Mouse (Mus musculus): Measurements from ENCODE around the gene Scgb1c1.

Gene Scgb1c1

DNA sequence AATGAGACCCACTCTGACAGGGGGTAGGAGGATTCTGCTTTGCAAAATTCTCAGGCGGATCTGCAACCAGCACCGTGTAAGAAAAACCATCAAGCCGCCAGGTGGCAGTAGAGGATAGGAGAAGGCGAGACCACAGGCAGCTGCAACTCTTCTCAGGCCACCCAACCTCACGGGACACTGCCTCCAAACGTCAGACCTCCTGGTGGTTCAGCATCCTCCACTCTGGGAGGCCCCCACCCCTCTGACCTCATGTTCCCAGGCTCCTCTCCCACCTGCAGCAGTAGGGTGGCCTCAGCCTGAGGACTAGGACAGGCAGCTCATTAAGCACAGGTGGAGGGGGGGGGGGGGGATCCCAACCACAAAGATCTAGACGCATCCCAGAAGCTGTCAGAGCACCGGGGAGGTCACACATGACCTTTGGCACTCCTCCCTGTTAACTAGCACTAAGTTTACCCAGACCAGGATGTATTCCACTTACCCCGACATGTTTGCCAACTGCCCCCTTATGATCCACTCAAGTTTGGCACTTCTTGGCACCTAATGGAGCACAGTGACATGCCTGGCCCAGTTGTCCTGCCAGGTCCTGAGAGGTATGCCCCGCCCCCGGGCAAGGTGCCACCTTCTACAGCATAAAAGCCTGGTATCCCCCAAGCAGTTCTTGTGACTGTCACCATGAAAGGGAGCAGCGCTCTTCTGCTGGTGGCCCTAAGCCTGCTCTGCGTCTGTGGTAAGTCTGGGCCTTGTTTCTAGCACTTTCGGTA, at the start of gene Scgb1c1:
Gene Scgb1c1 (plus strand): TSS at position 643 of the 761 bp plus-strand sequence.
- DNase-seq (ENCODE audit: low spot score in 2 of 2), result peak; percentile 91 to 92

GRCm38 (mm10) chr7:140797619-140798018, 47.7 kb upstream of the Scgb1c1 start:
- no peak for DNase-seq (ENCODE audit: low spot score in 2 of 2)

GRCm38 (mm10) chr7:140798212-140798611, 47.1 kb upstream of the Scgb1c1 start:
- DNase-seq (ENCODE audit: low spot score in 2 of 2), result no peak

DNA sequence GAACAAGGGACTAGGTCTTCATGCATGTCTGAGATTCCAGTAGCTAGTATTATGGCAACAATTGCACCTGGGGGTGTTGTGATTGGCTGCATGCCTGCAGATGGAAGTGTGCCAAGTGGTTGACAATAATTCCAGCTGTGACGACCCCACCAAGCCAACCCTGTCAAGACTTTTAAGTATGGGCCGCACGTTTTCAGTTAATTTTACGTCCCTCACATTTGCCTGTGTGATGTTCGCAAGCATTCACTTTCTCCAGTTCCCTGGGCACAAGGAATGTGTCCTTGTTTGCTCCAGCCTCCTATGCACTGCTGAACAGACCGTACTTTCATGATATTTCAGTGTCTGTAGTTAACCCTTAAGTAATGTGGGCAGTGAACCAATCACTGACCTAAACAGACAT, 42.7 kb upstream of the Scgb1c1 start:
- DNase-seq (ENCODE audit: low spot score in 2 of 2), result no peak

DNA sequence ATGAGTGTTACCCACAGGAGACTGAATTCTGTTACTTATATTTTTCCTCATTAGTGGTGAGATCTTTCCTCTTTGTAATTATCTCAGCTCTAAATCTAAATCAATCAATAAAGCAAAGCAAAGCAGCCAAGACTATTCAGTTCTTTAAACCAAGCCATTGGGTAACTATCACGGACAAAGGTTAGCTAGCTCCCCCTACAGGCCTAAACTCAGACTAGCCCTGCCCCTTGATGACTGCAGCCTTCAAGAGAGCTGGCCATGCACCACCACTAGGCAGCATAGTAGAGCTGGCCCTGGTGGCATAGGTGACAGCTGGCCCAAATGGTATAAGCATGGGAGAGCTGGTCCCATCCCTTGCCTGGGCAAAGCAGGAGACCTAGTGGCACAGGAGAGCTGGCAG, 39.6 kb upstream of the Scgb1c1 start:
- DNase-seq (ENCODE audit: low spot score in 2 of 2), result peak; percentile 51 to 75

DNA sequence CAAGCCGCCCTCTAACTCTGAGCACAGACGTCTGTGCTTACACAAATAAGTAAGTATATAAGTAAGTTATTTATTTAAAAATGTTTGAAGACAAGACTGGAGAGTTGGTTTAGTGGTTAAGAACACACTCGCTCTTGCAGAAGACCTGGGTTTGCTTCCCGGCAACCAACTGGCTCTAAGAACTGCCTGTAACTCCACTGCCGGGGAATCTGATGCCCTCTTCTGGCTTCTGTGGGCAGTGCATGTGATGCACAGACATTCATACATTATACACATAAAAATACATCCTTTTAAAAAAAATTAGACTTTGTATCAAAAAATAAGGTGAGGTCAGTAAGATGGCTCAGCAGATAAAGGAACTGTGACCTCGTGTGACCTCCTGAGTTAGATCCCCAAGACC, 34.9 kb upstream of the Scgb1c1 start:
- DNase-seq (ENCODE audit: low spot score in 2 of 2), result no peak

DNA sequence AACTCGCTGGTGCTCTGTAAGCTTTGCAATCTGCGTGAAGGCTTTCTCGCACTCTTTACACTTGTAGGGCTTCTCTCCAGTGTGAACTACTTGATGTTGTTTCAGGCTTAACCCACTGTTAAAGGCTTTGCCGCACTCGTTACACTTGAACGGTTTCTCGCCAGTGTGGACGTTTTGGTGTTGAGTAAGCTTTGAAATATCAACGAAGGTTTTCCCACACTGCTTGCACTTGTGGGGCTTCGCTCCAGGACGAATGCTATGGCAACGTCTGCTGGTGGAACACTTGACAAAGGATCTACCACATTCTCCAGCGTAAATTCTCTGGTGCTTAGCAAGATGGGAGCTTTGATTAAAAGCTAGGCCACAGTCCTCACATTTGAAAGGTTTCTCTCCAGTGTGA, 33.6 kb upstream of the Scgb1c1 start:
- DNase-seq (ENCODE audit: low spot score in 2 of 2), result peak in 1 of 2 experiments; percentile 51

- DNase-seq (ENCODE audit: low spot score in 2 of 2), result no peak
Measured at GRCm38 (mm10) chr7:140812850-140813249, 32.5 kb upstream of the Scgb1c1 start.

- no peak for DNase-seq (ENCODE audit: low spot score in 2 of 2)
Measured at GRCm38 (mm10) chr7:140820173-140820572, 25.2 kb upstream of the Scgb1c1 start.

- DNase-seq (ENCODE audit: low spot score in 2 of 2), result no peak
Measured at GRCm38 (mm10) chr7:140821305-140821652, 24.1 kb upstream of the Scgb1c1 start.

DNA sequence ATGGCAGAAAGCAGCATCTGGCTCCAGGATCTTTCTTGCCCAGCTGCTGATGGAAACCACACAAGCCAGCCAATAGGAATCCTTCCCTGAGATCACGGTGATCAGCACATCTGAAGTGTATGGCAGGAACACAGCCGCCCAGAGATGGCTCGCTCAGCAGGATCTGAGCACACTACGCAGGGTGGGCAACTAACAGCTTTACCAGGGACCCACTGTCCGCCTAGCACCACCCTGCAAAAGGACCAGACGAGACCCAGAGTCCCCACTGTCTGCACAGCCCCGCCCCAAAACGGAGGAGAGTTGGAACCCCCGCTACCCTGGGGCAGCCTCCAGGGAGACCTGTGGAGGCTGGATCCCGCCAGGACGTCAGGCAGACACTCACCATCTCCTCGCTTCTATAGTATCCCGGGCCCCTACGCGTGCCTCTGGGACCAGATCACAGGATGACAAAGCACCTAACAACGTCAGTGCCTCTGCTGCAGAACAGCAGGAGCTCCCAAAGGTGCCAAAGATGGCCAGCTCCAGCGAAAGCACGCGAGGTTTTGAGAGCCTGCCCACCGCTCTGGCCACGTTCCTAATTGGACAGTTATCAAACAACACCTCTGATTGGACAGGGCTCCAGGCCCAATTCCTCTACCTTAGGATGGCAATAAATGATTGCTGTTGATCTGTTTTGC, 23.6 kb upstream of the Scgb1c1 start, which contains the start of gene Zfp941:
Gene Zfp941 (minus strand): TSS at position 526 of the 677 bp plus-strand sequence.
- peak; percentile 63 to 82 for DNase-seq (ENCODE audit: low spot score in 2 of 2)

DNA sequence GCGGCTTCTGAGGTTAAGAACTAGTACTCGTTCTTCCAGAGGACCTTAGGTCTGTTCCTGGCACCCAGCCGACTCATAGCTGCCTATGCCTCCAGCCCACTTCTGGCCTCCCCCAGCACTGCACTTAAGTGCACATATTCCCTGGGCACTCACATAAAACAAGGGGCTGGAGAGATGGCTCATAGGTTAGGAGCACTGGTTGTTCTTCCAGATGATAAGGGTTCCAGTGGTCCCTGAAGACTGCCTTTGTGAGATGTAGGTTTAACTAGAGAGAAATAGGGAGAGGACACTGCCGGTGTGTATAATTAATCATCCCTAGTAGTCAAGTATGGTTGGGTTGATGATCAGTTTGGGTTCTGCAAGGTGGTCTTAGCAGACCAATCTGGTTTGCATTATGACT, 22.6 kb upstream of the Scgb1c1 start:
- DNase-seq (ENCODE audit: low spot score in 2 of 2), result no peak

- peak; percentile 65 to 78 for DNase-seq (ENCODE audit: low spot score in 2 of 2)
Measured at GRCm38 (mm10) chr7:140828171-140828881, 17.0 kb upstream of the Scgb1c1 start.

DNA sequence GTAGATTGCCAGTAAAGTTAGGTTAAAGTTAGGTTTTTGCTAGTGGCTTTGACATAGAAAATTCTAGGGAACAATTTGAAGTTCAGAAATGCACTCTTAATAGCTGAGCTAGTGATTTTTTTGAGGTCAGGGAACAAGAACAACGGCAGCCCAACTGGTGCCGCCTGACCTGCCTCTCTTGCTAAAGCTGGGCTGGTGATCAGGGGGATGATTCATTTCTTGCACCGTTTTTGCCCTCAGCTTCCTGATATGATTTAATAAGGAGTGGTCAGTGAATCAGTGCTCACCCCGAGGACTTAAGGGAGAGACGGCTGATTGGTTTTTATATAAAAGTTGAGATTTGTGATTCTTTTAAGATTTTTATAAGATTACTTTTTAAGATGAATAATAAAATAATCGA, 13.9 kb upstream of the Scgb1c1 start:
- DNase-seq (ENCODE audit: low spot score in 2 of 2), result no peak

DNA sequence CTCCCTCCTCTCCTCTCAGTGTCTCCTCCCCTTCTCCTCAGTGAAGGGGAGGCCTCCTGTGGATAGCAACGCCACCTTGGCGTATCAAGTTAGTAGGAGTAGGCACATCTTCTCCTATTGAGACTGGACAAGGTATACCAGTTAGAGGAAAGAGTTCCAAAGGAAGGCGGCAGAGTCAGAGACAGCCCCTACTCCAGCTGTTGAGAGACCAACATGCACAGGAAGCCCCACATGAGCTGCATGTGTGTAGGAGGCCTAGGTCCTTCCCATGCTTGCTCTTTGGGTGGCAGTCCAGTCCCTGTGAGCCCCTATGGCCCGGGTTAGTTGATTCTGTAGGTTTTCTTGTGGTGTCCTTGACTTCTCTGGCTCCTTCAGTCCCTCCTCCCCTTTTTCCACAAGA, 12.0 kb upstream of the Scgb1c1 start:
- DNase-seq (ENCODE audit: low spot score in 2 of 2), result no peak

- no peak for DNase-seq (ENCODE audit: low spot score in 2 of 2)
Measured at GRCm38 (mm10) chr7:140834968-140835757, 10.2 kb upstream of the Scgb1c1 start, which contains the start of gene Urah. Gene Urah, plus strand, starts transcription at chr7:140835018.

DNA sequence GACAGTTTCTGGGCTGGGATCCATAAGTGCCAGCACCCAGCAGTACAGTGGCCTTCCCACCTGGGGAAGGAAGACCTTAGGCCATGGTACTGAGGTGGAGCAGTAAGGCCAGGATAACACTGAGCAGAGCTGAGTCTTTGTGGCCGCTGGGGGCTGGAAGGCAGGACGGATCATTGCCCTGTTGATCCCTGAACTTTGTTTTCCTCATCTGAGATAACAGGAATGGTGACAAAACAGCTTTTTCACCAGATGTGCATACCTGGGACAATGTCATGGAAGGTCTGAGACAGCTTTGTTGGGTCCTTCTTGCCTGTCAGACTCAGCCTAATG, 9.6 kb upstream of the Scgb1c1 start:
- DNase-seq (ENCODE audit: low spot score in 2 of 2), result no peak

GRCm38 (mm10) chr7:140836243-140837115, 8.9 kb upstream of the Scgb1c1 start:
- DNase-seq (ENCODE audit: low spot score in 2 of 2), result peak; percentile 40 to 74

GRCm38 (mm10) chr7:140839556-140839955, 5.8 kb upstream of the Scgb1c1 start:
- no peak for DNase-seq (ENCODE audit: low spot score in 2 of 2)

- DNase-seq (ENCODE audit: low spot score in 2 of 2), result no peak
Measured at GRCm38 (mm10) chr7:140840750-140841735, 4.3 kb upstream of the Scgb1c1 start.

Data from frontal cortex, postnatal 36 days (tissue).